Mouse (Mus musculus): ENCODE measurements around the gene Zfp711. TPM values are rescaled to one million over a fixed set of nuclear protein-coding genes. Genes with fewer than 3 reads are reported as not detected.
A peak's percentile ranks its signal among the peaks of the same experiment; 100 is the strongest.

The Zfp711 gene
- 0.55 and 1.4 TPM in 2 replicates for total RNA-seq (2017)

GRCm38 (mm10) chrX:112600511-112601305 is at the start of gene Zfp711:
Gene Zfp711, plus strand, starts transcription at chrX:112600526.
- peak; percentile 88 for ATAC-seq (replicated peaks; ENCODE audit: low read depth, poor library complexity, severe bottlenecking)

DNA sequence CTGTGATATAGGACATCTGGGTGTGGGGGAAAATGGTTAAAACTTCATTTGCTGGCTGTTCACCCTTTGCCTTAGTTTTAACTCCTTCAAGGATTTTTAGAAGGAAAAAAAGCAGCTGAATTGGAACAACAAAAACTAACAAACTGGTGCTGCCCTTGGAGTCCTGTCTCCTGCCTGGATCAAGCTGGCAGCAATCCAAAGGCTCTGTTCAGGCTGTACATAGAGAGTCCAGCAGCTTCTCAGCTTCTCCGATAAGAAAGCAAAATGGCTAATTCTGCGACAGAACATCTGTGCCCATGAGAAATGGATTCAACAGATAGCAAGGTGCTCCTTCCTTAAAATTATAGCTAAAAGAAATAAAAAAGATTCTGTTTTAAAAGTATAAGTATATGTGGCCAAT is 32.6 kb upstream of the Zfp711 start:
- no peak for ATAC-seq (replicated peaks; ENCODE audit: low read depth, poor library complexity, severe bottlenecking)

GRCm38 (mm10) chrX:112601306-112602120 is 1.2 kb downstream of the Zfp711 start:
- ATAC-seq (replicated peaks; ENCODE audit: low read depth, poor library complexity, severe bottlenecking) = 0 out of 2 replicates have a peak, but pooled peaks have one; percentile 23

GRCm38 (mm10) chrX:112675525-112675924 is 75.2 kb downstream of the Zfp711 start:
- ATAC-seq (replicated peaks; ENCODE audit: low read depth, poor library complexity, severe bottlenecking) = no peak

- ATAC-seq (replicated peaks; ENCODE audit: low read depth, poor library complexity, severe bottlenecking) = peak; percentile 92
Observed at GRCm38 (mm10) chrX:112680605-112681004, 80.3 kb downstream of the Zfp711 start.

Other genes starting within 250 kb of the Zfp711 start
- gene Satl1, start 193.7 kb upstream of the Zfp711 start, total RNA-seq (2017) = not detected in 2 replicates
- not detected in 2 replicates for gene 2010106E10Rik, start 105.3 kb upstream of the Zfp711 start, total RNA-seq (2017)
- not detected in 2 replicates for gene Pof1b, start 98.1 kb downstream of the Zfp711 start, total RNA-seq (2017)

Data from common myeloid progenitor, adult 5-6 weeks (primary cell).